Mouse (Mus musculus) skeletal muscle tissue, adult 2 months (tissue): ENCODE data around the gene Alkbh6.

Experiments used
- DNase-seq: peaks from one replicate; pipeline ENCODE4 v3.0.0-alpha.2; 2012; ENCODE audit warnings: low read depth, low spot score

The Alkbh6 gene

DNA sequence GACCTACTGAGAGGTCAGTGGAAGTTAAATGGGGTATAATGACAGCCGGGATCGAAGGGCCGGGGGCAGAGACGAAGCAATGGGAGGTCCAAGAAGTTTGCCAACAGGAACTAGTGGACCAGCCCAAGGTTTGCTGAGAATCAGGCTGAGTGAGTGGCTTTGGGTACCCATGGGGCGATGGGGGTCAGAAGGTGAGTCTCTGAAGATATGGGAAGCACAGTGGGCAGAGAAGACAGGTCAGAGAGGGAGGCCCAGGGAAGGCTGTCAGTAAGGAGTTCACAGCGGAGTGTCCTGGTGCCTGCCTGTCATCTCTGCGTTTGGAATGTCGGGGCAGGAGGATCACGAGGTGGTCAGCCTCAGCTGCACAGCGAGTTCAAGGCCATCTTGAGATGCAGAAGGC lies 19.9 kb downstream of the Alkbh6 start:
- DNase-seq = no peak

DNA sequence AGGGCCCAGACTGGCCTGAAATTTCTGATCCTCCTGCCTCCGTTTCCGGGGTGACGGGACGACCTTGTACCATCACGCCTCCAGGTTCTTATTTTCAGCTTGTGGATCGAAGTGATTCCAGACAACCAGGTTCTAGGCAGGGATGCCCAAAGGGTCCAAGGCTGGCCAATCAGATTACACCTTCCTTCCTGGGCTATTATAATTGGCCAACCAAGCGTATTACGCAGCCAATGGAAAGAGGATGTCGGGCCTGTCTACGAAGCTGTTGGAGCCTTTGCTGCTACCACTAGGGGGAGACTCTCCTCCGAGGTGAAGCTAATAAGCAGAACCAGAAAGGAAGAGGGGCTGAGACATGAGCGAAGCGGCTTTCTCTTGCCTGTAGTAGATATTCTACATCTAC lies 23.4 kb downstream of the Alkbh6 start:
- DNase-seq = peak; percentile 48

DNA sequence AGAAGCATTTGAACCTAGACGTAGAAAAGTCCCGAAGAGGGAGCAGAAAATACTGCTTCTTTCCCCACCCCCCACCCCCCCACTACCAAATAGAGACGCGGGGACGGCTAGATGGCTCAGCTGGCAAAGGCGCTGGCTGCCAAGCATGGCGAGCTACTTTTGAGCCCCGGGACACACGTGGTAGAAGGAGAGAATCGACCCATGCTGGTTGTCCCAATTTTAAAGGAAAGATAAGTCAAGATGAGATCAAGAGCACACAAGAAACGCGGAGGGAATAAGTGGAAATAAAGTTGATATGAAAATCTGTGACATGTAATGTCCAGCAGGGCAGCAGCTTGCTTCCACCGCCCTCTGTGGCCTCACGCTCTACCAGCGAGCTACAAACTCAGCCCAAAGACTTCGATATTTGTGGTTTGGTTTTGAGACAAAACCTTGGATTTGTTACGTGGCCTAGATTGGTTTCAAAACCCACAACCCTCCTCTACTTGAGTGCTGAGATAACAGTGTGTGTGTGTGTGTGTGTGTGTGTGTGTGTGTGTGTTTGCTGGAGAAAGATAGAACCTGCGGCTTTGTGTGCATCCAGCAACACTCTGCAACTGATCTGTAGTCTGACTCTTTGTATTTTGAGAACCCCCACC lies 24.2 kb downstream of the Alkbh6 start:
- DNase-seq = no peak

DNA sequence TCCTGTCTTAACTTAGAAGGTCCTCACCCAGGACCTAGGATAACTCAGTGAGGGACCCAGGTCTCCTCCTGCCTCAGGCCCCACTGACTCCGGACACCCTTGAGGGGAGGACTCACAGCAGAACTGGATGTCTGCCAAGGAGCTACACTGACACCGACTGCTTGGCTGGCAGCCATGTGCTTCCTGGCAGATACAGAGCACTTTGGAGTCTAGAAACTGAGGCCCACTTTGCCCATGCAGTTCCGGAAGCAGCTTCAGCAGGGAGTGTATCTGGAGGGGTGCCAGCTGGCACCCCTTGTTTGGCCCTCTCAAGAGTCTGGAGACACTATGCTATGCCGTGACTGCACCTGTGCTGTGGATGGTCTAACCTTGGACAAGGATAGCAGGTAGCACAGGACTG lies 24.9 kb downstream of the Alkbh6 start:
- peak; percentile 41 for DNase-seq

DNA sequence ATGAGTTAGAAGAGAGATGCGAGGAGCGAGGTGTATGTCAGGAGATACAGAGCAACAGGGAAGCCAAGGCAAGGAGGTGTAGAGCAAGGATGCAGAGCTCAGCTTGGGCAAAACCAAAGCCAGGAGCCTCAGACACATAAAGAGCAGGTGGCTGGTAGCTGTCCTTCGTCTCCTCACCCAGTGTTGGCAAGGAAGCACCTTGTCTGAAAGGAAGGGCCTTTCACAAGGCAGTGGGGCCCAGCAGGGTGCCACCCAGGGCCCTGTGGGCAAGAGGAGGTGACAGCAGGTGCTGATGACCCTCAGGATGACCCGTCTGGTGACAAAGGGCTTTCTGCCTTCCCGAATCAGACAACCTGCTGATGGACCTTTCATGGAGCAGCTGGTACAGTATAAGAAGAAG lies 26.0 kb downstream of the Alkbh6 start:
- DNase-seq = no peak

DNA sequence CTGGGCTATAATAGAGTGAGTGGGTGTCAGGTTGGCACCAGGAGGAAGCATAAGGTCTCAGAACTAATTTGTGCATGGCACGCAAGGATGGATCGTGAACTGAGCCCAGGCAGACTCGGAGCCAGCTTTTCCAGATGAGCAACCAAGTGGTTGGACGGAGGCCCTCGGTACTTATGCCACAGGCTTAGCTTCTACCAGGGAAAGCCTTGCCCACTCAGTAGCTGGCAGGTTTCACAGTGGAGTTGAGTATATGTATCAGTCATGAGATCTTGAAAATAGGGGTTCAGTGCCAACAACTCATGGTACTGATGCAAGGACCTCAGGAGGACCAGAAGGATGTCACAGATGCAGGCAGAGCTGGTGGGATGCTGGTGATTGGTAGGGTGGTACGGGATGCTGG lies 27.2 kb downstream of the Alkbh6 start:
- DNase-seq = no peak

DNA sequence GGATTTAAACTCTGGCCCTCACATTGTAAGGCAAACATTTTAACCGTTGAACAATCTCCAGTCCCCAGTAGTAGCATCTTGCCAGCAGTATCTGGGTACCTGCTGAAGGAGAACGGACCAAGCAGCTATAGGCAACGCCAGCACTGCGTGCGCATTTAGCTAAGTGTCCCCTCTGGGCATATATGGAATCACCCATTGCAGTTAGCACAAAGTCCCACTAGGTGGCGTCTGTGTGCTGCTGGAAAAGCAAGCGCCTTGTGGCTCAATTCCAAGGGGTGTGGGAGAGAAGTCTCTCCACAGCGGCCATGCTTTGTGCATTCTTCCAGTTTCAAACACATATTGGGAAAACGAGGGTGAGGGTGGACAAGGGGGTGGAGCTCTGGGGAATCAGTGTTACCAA lies 27.9 kb downstream of the Alkbh6 start:
- peak; percentile 66 for DNase-seq

DNA sequence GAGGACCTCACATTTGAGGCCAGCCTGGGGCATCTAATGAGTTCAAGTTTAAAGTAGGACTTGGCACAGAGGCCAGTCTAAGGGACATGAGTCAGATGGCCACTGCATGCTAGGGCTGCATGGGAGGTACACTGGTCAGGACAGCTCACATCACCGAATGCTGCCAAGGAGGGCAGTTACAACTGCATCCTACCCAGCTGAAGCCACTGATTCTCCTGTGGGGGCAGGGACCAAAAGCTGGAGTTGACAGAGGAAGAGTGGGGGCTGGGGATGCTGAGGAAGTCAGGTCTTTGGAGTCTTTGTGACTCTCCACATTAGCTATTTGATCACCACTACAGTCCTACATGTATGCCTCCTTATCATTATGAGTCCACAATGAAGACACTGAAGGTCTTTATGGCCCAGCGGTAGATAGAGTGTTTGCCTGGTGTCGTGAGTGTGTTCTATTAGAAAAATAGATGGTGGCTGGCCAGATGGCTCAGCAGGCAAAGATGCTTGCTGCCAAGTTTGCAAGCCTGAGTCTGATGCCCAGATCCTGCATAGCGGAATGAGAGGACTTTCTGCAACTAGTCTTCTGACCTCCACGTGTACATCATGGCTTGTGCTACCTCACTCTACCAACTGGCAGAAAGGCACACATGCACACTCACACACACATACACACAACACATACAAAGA lies 31.1 kb downstream of the Alkbh6 start:
- DNase-seq = no peak

DNA sequence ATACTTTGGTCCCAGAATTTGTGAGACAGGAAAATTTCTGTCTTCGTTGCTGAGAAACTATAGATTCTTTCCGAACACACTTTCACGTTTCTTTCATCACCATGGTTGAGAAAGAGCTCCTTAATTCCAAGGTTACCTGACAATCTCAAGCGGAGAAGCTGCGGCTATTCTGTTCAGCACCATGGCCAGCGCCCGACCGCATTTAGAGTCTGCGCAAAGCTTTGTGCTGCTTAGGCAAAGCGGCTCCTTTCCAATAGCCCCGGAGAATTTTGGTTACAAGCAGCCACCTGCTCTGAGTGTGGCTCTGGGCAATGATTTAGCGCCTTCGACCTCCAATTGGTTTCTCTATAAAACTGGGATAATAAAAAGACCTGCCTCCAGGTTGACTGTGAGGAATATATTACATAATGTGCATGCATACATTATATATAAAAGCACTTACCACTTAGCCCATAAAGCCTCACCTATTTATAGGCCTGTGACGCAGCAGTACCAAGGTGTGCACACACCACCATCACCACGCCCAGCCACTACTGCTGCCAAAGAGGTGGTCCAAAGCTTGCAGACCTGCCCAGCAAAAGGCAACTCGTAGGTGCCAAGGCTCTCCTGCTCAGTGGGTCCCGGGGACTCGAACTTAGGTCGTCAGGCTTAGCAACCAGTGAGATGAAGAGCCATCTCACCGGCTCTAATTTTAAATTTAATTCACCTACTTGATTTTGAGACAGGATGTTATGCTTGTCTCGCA lies 38.3 kb downstream of the Alkbh6 start:
- peak; percentile 16 for DNase-seq

DNA sequence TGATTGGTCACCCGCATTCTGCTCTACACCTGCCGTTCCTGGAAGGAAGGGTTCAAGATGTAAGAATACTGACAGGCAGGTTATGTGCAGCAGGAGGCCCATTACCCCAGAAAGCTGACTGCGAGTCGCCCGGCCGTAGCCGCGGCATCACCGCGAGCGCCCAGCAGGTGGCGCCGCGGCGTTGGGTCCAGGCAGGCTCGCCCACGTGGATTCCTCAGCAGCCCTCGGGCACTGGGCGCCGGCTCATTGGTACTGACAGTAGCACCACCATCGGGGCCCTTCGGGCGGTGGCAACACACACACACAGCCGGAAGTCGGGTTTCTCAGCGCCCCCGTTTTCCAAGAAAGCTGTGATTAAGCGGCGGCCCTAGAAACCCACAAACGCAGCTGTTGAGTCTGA lies 39.3 kb downstream of the Alkbh6 start:
- peak; percentile 15 for DNase-seq

DNA sequence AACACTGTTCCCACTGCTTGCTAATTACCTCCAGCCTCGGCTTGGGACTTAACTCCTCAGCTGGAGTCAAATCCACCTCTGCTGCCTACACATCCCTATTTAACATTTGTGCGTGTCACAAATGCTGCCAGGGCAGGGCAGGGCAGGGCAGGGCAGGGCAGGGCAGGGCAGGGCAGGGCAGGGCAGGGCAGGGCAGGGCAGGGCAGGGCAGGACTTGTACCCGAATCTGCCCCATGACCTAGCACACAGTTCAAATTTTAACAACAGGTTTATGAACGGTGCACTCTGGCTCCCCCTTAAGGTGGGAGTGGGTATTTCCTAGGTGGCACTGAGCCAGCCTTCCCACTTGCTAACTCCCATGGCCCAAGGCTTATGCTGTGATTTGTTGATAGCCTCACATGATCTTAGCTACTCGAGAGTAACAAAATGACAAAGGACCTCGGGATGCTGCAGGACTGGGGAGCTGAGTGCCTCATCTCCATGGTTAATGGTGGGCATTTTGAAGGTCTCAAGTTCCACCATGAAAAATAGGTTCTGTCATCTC lies 44.8 kb downstream of the Alkbh6 start:
- peak; percentile 52 for DNase-seq

DNA sequence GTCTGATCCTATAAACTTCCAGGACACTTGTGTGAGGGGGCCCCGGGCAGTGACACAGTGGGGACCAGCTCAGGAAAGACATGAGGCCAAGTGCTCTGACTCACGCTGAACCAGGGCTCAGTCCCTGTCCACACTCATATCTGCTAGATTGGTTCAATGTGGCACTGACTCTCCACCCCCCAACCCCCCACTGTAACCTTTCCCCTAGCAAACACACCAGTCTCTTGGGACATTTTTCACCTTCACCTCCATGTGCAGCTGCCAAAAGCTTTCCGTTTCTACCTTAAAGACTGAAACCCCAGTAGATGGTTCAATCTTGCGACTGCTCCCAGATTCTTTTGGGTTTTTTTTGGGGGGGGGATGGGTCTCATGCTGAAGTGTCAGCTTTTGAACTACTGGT lies 45.5 kb downstream of the Alkbh6 start:
- no peak for DNase-seq

DNA sequence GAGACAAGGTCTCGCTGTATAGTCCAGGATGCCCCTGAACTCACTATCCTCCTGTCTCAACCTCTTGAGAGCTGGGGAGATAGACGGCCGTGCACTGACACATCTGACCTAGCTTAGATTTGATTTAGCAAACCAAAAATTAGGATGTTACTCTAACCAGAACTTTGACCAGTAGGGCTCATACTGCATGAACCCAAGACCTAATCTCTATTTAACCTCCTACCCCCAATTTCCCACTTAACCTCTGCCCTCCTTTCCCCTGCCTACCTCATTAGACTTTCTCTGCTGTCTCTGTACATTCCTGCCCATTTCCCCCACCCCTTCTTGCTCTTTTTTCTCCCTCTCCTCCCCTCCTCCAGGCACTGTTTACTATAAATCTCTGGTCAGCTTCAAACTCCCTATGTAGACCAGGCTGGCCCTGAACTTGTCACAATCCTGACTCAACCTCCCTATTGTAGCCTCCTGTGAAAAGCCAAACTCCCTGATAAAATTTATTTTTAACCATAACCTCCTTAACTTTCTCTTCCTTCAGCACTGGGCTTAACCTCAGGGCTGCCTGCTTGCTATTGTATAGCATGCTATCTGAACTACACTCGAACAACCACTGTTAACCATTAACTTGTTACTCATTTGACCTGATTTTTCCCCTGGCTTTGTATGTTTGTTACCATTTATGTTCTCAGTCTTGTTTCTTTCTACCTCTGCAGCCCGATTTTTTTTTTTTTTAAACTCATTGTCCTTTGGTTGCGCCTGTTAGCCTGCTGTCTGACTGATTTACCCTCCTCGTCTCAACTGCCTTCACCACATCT lies 50.1 kb downstream of the Alkbh6 start:
- DNase-seq = no peak

DNA sequence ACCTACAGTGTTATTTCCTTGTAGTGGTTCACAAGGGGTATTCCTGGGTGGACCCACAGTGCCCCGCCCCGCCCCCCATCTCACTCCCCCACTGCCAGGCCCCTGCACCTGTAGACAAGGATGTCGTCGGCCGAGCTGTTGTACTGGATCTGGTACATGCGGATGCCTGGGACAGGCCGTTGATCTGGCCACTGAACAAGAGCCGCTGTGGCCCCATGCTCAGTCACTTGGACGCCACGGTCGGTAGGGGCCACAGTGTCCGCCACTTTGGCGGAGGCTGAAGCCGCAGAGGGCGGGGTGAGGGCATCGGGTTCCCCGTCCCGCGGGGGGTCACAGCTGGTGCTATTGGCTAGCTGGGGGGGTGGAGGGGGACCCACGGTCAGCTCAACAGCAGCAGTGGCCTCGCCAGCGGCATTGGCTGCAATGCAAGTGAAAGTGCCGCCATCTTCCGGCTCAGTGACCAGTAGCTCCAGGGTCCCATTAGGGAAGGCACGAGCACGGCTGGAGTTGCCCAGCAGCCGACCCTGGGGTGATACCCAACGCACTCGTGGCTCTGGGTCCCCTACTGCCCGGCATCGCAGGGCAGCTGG lies 50.9 kb downstream of the Alkbh6 start:
- no peak for DNase-seq

DNA sequence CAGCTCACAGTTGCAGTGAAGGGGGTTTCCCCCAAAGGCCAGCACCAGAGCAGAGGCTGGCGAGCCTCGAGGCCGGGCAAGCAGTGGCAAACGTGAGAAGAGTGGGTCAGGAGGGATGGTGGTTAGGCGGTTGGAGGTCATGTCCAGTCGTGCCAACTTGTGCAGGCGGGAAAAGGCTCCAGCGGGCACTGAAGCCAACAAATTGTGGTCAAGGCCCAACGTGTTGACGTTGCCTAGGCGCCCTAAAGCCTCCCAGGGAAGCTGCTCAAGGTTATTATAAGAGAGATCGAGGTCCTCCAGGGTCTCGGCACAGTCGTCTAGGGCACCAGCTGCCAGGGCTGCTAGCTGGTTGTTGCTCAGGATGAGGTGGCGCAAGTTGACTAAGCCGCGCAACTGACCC lies 51.5 kb downstream of the Alkbh6 start:
- no peak for DNase-seq

DNA sequence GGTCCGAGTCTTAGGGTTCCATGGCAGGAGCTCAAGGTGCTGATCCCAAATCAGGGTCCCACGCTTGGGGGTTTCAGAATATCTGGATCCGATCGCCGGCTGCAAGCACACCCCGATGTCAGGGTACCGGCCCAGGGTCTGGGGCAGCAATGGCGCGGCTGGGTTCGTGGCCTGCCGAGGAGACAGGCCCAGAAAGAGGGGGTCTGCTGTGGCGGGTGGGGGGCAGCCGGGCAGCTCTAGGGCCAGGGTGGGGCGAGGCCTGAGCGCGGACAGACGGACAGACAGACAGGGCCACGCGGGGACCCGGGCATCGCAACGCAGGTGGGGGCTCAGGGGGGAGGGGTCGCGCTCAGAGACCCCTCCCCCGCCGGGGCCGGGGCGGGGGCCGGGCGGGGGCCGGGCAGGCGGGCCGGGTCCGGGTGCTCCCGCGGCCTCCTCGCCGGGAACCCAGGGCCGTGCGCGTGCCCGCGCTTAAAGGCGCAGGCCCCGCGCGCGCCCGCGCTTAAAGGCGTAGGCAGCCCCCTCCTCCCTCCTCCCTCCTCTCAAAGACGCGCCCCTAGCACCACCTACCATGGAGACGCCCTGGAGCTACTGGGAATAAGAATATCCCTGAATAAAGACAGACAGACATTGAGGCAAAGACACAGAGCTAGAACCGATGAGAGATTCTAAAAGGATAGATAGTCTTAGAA lies 54.3 kb downstream of the Alkbh6 start, which contains the start of gene Lrfn3:
Gene Lrfn3 (minus strand): TSS at position 121 of the 692 bp plus-strand sequence.
- DNase-seq = peak; percentile 22

DNA sequence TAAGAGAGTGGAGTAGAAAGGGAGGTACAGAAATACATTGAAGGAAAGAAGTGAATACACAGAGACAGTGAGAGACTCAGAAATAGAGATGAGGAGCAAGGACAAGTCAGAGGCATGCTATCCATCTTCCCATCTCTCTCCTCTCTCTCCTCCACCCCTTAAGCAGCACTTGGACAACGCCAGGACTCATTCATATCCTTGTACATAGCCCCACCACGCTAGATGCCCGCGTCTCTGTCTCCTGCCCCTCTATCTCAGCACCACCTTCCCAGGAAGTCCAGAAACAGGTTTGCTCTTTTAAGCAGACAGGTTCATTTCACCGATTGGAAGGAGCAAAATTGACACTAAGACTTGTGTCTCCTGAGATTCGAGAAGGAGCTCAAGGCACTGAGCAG lies 54.8 kb downstream of the Alkbh6 start:
- no peak for DNase-seq
